Mouse (Mus musculus): ENCODE data around the gene Usp39.

DNA sequence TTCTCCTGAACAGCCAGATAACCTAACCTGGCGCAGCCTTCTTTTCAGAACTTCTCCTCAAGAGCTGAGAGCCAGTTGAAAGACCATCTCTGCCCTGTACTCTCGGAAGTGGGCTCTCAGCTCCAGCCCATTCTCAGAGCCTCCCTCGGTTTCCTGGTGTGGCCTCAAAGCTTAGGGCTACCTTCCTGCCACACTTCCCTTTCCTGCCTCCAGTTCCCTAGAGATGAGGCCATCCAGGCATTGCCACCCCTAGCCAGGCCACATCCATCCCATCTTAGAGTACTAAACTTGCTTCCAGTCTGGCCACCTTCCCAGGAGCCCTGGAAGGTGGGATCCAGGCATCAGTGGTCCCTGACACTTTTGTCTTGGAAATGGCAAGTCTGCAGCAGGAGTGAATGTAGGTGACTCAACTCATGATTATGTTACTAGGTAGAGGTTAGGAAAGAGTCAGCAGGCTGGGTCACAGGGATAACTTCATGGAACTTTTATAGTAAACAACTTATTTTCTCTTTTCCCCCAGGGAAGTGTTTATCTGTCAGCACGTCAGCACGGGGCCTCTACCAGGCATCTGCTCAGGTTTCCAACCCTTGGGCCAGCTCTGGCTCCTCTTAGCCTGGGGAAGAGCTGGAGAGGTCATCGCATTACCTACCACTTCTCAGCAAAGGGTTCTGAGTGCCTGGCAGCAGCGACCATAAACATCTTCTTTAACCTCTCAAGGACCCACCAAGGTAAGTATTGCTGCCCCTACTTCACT is 34.6 kb upstream of the Usp39 start:
- TF ChIP-seq CTCF (IDR thresholded peaks at IDR 0.05; ENCODE audit: low read depth, low read length) (no peak), POLR2A (IDR thresholded peaks at IDR 0.05; ENCODE audit: borderline replicate concordance, low read depth, low read length) (no peak)
